Mouse (Mus musculus): Measurements from ENCODE around the gene Lin54. TPM values are rescaled to one million over a fixed set of nuclear protein-coding genes. Genes with fewer than 3 reads are reported as not detected.

The Lin54 gene
- polyA plus RNA-seq, 1 experiment = 2.9 TPM

GRCm38 (mm10) chr5:100546294-100547080 is 46.0 kb upstream of the Lin54 start:
- no peak overlapping the region for H3K4me3 ChIP-seq
- H3K27me3 ChIP-seq (ENCODE audit: control insufficient read depth, insufficient read depth, insufficient read length) = no peaks in the 10 kb centered on the region
- TF ChIP-seq MYOD1 (IDR thresholded peaks at IDR 0.05; ENCODE audit: control insufficient read depth in 1 of 3, insufficient read length in 2 of 3, low read depth in 2 of 3) (no peak), POLR2AphosphoS2 (IDR thresholded peaks at IDR 0.05; ENCODE audit: insufficient read length, low read depth) (no peak), TCF12 (IDR thresholded peaks at IDR 0.05; ENCODE audit: insufficient read depth, poor library complexity, severe bottlenecking) (no peak), MAX (IDR thresholded peaks at IDR 0.05; ENCODE audit: low read depth) (no peak), USF1 (IDR thresholded peaks at IDR 0.05; ENCODE audit: low read depth) (no peak)
- H3K4me2 ChIP-seq (ENCODE audit: low read depth) = no peak overlapping the region
- no peak overlapping the region for H3ac ChIP-seq (ENCODE audit: control insufficient read depth, insufficient read length)
- no peaks in the 10 kb centered on the region for H3K79me2 ChIP-seq (ENCODE audit: control insufficient read depth, insufficient read depth)
- peaks cover 36% of the 10 kb centered on the region for H3K36me3 ChIP-seq (ENCODE audit: control insufficient read depth, insufficient read depth)

DNA sequence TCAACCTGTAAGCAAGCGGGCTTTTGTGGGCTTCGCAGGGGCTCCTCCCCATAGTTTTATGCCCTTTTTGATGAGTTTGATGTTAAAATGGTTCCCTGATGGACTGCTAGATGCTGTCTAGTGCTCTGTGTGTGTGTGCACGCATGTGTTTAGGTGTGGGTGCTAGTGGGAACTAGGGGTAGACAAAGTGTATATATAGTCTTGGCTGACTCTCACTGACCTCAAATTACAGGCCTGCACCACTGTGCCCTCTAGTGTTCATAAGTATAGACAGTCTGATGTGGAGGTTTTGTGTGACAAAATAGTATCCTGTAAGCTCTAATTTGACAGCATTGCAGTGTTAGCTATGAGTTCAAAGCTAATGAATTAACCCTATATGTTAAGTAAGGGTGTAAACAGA is 36.2 kb upstream of the Lin54 start:
- Histone ChIP-seq H3K79me2 (ENCODE audit: control insufficient read depth, insufficient read depth) (no peaks in the 10 kb centered on the region), H3K4me3 (no peak overlapping the region)
- TF ChIP-seq MYOG (IDR thresholded peaks at IDR 0.05; ENCODE audit: control insufficient read depth in 1 of 3, insufficient read depth in 1 of 3, insufficient read length in 2 of 3, low read depth in 2 of 3) = no peak
- TF ChIP-seq MYOD1 (IDR thresholded peaks at IDR 0.05; ENCODE audit: control insufficient read depth in 1 of 3, insufficient read length in 2 of 3, low read depth in 2 of 3) = no peak
- TF ChIP-seq CEBPB (IDR thresholded peaks at IDR 0.05; ENCODE audit: insufficient read depth, poor library complexity, severe bottlenecking) = no peak
- no peak for TF ChIP-seq MAX (IDR thresholded peaks at IDR 0.05; ENCODE audit: low read depth)
- TF ChIP-seq TCF3 (IDR thresholded peaks at IDR 0.05; ENCODE audit: insufficient read length, low read depth) = no peak
- TF ChIP-seq USF1 (IDR thresholded peaks at IDR 0.05; ENCODE audit: low read depth) = no peak
- no peak for TF ChIP-seq POLR2A (IDR thresholded peaks at IDR 0.05; ENCODE audit: insufficient read length, low read depth)
- no peak for TF ChIP-seq REST (IDR thresholded peaks at IDR 0.05; ENCODE audit: insufficient read depth, insufficient read length)
- no peak for TF ChIP-seq TCF12 (IDR thresholded peaks at IDR 0.05; ENCODE audit: insufficient read depth, poor library complexity, severe bottlenecking)
- TF ChIP-seq POLR2AphosphoS2 (IDR thresholded peaks at IDR 0.05; ENCODE audit: insufficient read length, low read depth) = no peak

DNA sequence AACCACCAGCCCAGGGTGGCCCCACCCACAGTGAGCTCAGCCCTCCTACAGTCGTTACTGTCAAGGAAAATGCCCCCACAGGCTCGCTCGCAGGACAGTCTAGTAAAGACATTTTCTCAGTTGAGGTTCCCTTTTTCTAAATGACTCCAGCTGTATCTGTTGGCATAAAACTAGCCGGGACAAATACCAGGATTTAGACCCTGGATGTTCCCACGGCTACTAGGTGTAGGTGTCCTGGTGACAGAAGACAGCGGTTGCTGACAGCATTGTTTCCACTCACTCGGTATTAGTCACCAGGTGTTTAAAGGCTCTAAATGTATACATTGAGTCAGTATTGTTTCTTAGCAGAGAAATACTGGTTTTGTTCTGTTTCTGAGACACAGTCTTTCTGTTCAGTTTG is 35.4 kb upstream of the Lin54 start:
- H3K36me3 ChIP-seq (ENCODE audit: control insufficient read depth, insufficient read depth) = peaks cover 45% of the 10 kb centered on the region
- TF ChIP-seq REST (IDR thresholded peaks at IDR 0.05; ENCODE audit: insufficient read depth, insufficient read length) (no peak), MYOG (IDR thresholded peaks at IDR 0.05; ENCODE audit: control insufficient read depth in 1 of 3, insufficient read depth in 1 of 3, insufficient read length in 2 of 3, low read depth in 2 of 3) (no peak), POLR2A (IDR thresholded peaks at IDR 0.05; ENCODE audit: insufficient read length, low read depth) (no peak), USF1 (IDR thresholded peaks at IDR 0.05; ENCODE audit: low read depth) (no peak), POLR2AphosphoS2 (IDR thresholded peaks at IDR 0.05; ENCODE audit: insufficient read length, low read depth) (no peak)
- no peaks in the 10 kb centered on the region for H3K79me2 ChIP-seq (ENCODE audit: control insufficient read depth, insufficient read depth)
- no peaks in the 10 kb centered on the region for H3K27me3 ChIP-seq (ENCODE audit: control insufficient read depth, insufficient read depth, insufficient read length)
- no peak overlapping the region for H3ac ChIP-seq (ENCODE audit: control insufficient read depth, insufficient read length)
- H3K4me3 ChIP-seq = no peak overlapping the region
- H3K4me2 ChIP-seq (ENCODE audit: low read depth) = no peak overlapping the region

More for the DNA sequence above, 36.2 kb upstream of the Lin54 start:
- peaks cover 44% of the 10 kb centered on the region for H3K36me3 ChIP-seq (ENCODE audit: control insufficient read depth, insufficient read depth)
- no peak overlapping the region for H3ac ChIP-seq (ENCODE audit: control insufficient read depth, insufficient read length)
- H3K4me2 ChIP-seq (ENCODE audit: low read depth) = no peak overlapping the region
- H3K27me3 ChIP-seq (ENCODE audit: control insufficient read depth, insufficient read depth, insufficient read length) = no peaks in the 10 kb centered on the region

- H3K79me2 ChIP-seq (ENCODE audit: control insufficient read depth, insufficient read depth) = peaks cover 64% of the 10 kb centered on the region
- peak overlapping the region; percentile 58 for H3K4me2 ChIP-seq (ENCODE audit: low read depth)
- H3K4me3 ChIP-seq = no peak overlapping the region
- H3ac ChIP-seq (ENCODE audit: control insufficient read depth, insufficient read length) = no peak overlapping the region
- peaks cover 35% of the 10 kb centered on the region for H3K36me3 ChIP-seq (ENCODE audit: control insufficient read depth, insufficient read depth)
- no peaks in the 10 kb centered on the region for H3K27me3 ChIP-seq (ENCODE audit: control insufficient read depth, insufficient read depth, insufficient read length)
- TF ChIP-seq MAX (IDR thresholded peaks at IDR 0.05; ENCODE audit: low read depth) (no peak), MYOD1 (IDR thresholded peaks at IDR 0.05; ENCODE audit: control insufficient read depth in 1 of 3, insufficient read length in 2 of 3, low read depth in 2 of 3) (peak in 2 of 3 experiments; percentile 6 to 43), POLR2A (IDR thresholded peaks at IDR 0.05; ENCODE audit: insufficient read length, low read depth) (no peak), POLR2AphosphoS2 (IDR thresholded peaks at IDR 0.05; ENCODE audit: insufficient read length, low read depth) (no peak), TCF3 (IDR thresholded peaks at IDR 0.05; ENCODE audit: insufficient read length, low read depth) (no peak)
These were observed 25.7 kb upstream of the Lin54 start for GRCm38 (mm10) chr5:100526164-100526563.

DNA sequence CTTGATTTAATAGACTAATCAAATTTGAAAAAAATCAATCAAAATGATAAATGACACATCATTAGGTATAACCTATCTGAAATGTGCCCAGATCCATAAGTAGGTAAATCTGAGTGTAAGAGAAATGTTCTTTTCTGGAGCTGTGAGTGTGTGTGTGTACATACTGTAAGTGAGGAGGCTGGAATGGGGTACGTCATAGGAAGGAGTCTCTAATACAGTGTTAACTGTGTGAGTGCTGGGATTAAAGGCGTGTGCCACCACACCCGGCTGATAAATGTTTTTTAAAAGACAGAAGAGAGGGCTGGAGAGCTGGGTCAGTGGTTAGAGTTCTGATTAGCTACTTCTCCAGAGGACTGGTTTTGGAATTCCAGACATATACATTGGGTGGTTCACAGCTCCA is 25.2 kb upstream of the Lin54 start:
- TF ChIP-seq CEBPB (IDR thresholded peaks at IDR 0.05; ENCODE audit: insufficient read depth, poor library complexity, severe bottlenecking) (no peak), POLR2AphosphoS2 (IDR thresholded peaks at IDR 0.05; ENCODE audit: insufficient read length, low read depth) (no peak), TCF3 (IDR thresholded peaks at IDR 0.05; ENCODE audit: insufficient read length, low read depth) (no peak), MYOG (IDR thresholded peaks at IDR 0.05; ENCODE audit: control insufficient read depth in 1 of 3, insufficient read depth in 1 of 3, insufficient read length in 2 of 3, low read depth in 2 of 3) (no peak), TCF12 (IDR thresholded peaks at IDR 0.05; ENCODE audit: insufficient read depth, poor library complexity, severe bottlenecking) (no peak), POLR2A (IDR thresholded peaks at IDR 0.05; ENCODE audit: insufficient read length, low read depth) (no peak)
- peaks cover 69% of the 10 kb centered on the region for H3K79me2 ChIP-seq (ENCODE audit: control insufficient read depth, insufficient read depth)
- H3K4me2 ChIP-seq (ENCODE audit: low read depth) = peak overlapping the region; percentile 58
- no peaks in the 10 kb centered on the region for H3K27me3 ChIP-seq (ENCODE audit: control insufficient read depth, insufficient read depth, insufficient read length)
- H3ac ChIP-seq (ENCODE audit: control insufficient read depth, insufficient read length) = no peak overlapping the region
- H3K36me3 ChIP-seq (ENCODE audit: control insufficient read depth, insufficient read depth) = peaks cover 29% of the 10 kb centered on the region
- no peak overlapping the region for H3K4me3 ChIP-seq
